Mouse (Mus musculus) cortical plate, adult 2 months (tissue): ENCODE data around the gene Dgki.

Experiments used
- CTCF ChIP-seq: fragments of 200-500 bp; IDR thresholded peaks from 2 replicates; pipeline ENCODE4 v1.5.1; 2011; ENCODE audit warnings: mild to moderate bottlenecking, control low read depth, low read length; ENCODE audit not compliant: insufficient read depth; ENCODE audit errors: extremely low read depth
- POLR2A ChIP-seq: fragments of 200-500 bp; IDR thresholded peaks from 2 replicates; pipeline ENCODE4 v1.6.1; 2011; ENCODE audit warnings: mild to moderate bottlenecking, low read length, control low read depth; ENCODE audit not compliant: insufficient read depth; ENCODE audit errors: extremely low read depth

- TF ChIP-seq POLR2A: no peak
- no peak for TF ChIP-seq CTCF
These were observed 77.0 kb downstream of the Dgki start for GRCm38 (mm10) chr6:37222947-37223510.
